Mouse (Mus musculus) gastrocnemius, adult 18-20 months (tissue): ENCODE measurements at regions not wholly inside any gene's neighbourhood (a gene's known extent, or its start where the extent isn't known, plus 50 kb on each side); places are given as distances from the start of the nearest gene placed in this dataset.

ENCODE experiments used
- DNase-seq: peaks from one replicate; pipeline ENCODE4 v3.0.0; 2021; ENCODE audit warnings: low spot score

DNA sequence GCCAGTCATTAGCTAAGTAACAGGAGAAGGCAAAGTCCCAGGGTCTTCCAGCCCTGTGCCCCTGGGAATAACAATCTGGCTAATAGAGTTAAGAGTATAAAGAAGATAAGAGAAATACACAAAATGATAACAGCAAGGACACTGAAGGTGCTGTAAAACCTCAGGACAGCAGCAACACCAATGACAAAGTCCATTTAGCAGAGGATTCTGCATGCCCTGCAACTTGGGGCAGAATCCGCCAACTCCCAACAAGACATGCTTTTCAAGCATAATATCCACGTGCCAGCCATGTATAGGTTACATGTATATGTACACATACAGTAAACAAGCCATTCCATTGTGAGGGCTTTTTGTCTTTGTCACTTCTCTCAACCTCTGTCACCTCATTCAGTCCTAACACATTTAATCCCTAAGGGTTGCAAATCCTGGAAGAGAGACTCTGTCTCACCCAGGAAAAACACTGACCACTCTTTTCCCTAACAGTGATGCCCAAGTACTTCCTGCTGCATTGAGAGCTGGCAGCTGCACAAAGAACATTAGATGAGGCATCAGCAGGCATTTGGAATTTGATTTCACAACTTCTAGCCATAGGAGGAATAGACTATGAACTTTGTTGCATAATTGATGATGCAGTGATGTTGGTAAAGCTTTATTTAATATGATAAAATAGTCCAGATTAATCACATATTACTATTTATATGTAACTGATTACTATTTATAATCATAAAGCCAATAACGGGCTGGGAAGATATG is 105.8 kb upstream of the Slc4a7 start:
- no peak for DNase-seq

DNA sequence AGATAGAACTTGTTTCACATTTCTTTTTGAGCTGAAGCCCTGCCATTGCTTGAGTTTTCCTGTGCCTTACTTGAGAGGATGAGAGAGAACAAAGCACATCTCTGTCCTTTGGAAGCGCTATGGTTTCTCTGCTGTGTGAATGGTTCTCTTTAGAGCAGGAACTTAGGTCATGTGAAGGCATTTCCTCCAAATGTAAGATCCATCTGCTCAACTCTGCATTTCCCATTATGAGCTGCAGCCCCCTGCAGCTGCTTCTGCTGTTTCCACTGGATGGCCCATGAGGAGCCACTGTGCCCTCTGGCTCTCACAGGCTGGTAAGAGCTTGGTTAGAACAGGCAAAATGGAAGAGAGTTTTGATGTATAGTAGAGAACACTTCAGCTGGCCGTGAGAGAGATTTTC is 102.5 kb upstream of the Slc4a7 start:
- no peak for DNase-seq

GRCm38 (mm10) chr14:14599990-14600389 is 102.1 kb upstream of the Slc4a7 start:
- DNase-seq = no peak

DNA sequence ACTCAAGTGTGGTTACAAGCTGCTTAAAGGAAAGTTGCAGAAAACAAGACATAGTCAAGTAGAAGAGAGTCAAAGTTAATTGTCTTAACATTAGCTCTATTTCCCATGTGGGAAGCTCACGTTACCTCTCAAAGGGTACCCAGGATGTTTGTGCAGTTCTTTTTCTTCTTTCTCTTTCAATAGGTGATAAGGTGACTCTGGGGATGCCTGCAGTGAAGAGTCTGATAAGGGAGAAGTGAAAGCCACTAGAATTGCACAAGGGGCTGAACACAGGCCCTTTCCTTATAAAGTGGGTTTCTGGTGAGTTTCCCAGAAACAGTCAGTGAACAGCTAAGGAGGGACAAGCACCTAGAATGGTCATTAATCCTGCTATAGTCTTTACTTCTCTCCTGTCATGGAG is 98.6 kb upstream of the Slc4a7 start:
- no peak for DNase-seq

DNA sequence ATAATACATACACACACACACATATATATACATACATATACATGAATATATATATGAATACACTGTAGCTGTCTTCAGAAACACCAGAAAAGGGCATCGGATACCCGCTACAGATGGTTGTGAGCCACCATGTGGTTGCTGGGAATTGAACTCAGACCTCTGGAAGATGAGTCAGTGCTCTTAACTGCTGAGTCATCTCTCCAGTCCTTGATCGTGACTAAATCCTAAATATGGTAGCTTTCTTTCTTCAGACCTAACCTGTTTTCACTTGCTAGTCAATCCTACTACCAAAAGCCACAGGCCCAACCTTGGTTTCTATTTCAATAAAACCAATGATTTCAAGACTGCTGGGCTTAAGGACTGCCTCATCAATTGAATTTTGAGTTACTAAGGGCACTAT is 95.0 kb upstream of the Slc4a7 start:
- DNase-seq = no peak

- DNase-seq = no peak
Measured at GRCm38 (mm10) chr14:14612245-14612644, 89.8 kb upstream of the Slc4a7 start.

GRCm38 (mm10) chr14:14620316-14620715 is 81.8 kb upstream of the Slc4a7 start:
- no peak for DNase-seq

- no peak for DNase-seq
Measured at GRCm38 (mm10) chr14:14628673-14629072, 73.4 kb upstream of the Slc4a7 start.

DNA sequence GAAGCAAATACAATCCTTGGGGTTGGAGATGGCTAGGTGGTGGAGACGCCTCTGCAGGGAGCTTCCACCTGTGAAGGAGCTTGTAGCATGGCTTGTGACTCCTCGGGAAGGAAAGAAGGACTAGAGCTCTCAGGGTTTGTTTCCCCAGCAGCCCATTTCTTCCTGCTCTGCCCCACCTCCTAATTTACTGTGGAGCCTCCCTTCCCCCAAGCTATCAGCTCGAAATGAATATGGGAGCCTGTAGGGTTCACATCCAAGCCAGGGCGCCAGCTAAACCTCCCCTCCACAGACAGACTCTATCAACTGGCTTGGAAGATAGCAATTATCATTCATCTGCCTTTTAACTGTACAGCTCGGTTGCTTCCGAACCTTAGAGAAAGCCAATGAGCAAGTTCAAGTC is 70.3 kb upstream of the Slc4a7 start:
- no peak for DNase-seq

GRCm38 (mm10) chr14:14632471-14632870 is 69.6 kb upstream of the Slc4a7 start:
- DNase-seq = peak; percentile 11

DNA sequence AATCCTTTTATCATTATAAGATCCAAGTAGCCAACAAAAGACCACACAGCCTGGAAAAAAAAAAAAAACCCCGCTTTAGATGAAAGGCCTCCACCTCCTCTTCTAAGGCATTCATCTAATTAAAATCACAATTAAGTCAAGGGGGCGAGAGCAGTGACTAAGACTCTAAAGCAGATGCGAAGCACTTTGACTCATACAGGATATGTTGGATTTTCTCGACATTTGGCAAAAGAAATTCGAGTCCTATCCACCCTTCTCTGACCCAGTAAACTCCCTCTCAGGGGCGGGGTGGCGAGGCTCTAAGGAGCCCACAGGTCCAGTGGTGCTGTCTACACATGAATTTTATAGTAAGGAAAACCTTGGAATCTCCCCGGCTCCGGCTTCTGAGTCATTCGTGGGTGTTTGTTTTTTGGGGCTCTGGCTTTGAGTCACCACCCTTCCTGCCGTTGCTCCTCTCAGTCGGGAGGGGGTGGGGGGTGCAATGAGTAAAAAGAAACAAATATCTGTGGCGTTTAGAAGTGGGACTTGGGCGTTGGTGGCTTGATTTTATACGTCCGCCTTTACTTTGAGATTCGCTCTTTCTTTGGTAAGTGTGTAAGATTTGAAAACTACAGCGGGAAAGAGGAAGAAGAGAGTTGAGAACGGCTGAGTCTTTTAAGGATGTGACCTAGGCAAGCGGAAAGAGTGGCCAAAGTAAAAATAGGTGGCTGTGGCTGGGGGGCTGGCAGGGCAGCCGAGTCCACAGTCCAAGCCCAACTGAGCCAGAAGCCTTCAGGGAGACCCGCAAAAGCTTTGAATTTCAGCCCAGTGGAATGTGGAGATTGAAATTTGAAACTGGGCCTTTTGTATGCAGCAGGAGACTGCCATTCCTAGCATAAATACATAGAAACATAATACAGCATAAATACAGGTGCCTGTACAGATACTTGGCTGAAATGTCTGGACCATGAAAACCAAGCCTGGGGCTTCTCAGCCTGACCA is 68.8 kb upstream of the Slc4a7 start:
- DNase-seq = peak; percentile 47

DNA sequence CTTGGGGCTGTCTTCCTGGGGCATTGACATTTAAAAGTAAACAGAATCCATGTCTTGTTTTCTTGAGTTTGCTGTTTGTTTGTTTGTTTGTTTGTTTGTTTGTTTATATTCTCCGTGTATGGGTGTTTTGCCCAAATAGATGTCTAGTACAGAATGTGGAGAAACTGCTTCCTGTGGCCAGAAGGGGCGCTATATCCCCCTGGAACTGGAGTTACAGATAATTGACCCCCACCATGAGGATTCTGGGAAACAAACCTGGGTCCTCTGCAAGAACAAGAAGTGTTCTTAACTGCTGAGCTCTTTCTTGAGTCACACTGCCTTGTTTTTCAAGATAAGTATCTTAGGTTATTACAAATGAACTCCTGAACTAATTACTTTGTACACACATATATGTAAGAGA is 68.1 kb upstream of the Slc4a7 start:
- DNase-seq = no peak

DNA sequence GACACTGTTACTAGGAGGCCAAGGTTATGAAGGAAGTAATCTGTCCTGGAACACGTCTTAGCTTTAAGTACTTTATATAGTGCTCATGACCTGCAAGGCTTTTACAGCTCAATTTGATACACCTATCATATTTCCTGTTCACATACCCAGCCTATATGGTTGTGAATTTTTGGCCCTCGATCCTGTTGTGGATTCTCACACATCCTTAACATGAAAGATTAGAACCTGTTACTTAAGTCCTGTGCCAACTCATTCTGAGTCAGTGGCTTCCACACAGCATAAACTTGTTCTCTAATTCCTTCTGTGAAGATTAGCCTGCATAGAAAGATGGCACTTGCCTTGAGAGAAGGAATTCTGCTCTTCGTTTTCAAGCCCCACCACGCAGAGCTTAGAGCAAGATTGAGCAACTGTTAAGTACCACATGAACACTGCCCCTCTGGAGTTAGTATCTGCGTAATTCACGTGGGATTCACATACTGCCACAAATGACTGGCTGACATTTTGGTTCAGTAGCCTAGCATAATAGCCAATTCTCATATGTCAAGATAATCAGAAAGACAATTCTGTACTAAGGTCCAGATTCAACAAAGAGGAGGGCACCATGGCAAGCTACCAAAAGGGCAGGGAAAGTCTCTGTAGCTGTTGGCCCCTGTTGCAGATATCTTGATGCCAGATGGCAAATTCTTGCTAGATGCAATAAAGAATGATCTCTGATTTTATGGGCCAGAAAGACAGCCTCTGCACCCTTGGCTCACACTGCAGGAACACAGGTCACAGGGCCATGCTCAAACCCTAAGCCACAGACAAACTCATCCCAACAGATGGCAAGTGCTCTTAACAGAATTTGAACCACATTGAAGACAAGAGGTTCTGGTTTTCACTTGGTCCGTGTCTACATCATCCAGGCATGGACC is 62.7 kb upstream of the Slc4a7 start:
- no peak for DNase-seq

DNA sequence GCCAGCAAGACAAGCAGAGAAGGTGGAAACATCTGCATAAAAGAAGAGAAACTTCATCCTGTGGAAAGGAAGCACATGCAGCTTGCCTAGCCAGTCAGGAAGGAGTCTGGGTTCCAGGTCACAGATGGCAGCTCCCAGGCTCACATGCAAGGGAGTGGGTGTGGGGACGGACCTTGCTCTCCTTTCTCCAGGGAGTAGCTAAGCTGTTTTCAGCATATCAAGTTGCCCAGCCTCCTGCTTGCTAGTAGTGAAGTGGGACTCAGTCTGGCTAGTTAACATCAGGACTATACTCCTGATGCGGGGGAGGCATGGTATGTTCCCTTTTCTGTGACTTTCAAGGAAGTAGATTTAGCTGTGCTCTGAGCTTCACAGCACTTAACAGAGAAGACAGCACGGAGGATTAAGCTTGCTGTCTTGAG is 62.0 kb upstream of the Slc4a7 start:
- no peak for DNase-seq

GRCm38 (mm10) chr14:14640557-14640956 is 61.5 kb upstream of the Slc4a7 start:
- DNase-seq = no peak

DNA sequence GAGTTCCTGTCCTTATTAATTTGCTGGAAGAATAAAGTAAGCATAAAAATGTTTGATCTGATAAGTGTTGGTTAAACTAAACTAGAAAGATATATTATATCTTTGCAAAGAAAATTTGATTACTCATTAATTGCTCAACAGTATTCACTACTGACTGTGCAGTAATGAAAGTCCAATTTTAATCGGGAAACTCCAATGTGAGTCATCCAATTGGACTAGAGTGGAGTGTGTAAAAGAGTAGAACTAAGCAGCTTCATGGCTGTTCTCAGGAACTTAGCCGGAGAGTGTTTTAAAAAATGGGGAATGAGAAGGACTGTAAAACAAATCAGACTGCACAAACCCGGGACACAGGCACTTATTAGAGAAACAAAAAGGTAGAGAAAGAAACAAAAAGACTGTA is 58.5 kb upstream of the Slc4a7 start:
- DNase-seq = no peak

- no peak for DNase-seq
Measured at GRCm38 (mm10) chr14:14645084-14645483, 57.0 kb upstream of the Slc4a7 start.
